Mouse (Mus musculus) Patski (cell line): ENCODE measurements around the gene 1700102P08Rik. TPM values are rescaled to one million over a fixed set of nuclear protein-coding genes. Genes with fewer than 3 reads are reported as not detected.
A peak's percentile ranks its signal among the peaks of the same experiment; 100 is the strongest.

ENCODE experiments used
- ATAC-seq: fragments of 100-300 bp; one replicate; pipeline ENCODE4 v1.8.0; 2021
- CTCF ChIA-PET: fragments of 350-600 bp; sonication (Branson Sonifier 250); formaldehyde crosslinking; loops from one replicate; lab custom pipeline; 2022; ENCODE audit warnings: inconsistent platforms; lab: Charles Lee
- POLR2A ChIA-PET: fragments of 350-600 bp; sonication (Branson Sonifier 250); formaldehyde crosslinking; loops from one replicate; lab custom pipeline; 2022; ENCODE audit warnings: antibody characterized with exemption, inconsistent platforms; lab: Charles Lee
- DNase-seq: peaks from one replicate; pipeline ENCODE4 v3.0.0-alpha.2; 2011; ENCODE audit warnings: low read depth, low spot score
- H3K27me3 ChIP-seq: fragments of 371-371 bp; one replicate; pipeline ENCODE4 v1.5.1; 2021
- CTCF ChIP-seq: fragments of 100-300 bp; IDR thresholded peaks from one replicate; pipeline ENCODE4 v1.5.1; 2021
- in situ Hi-C: fragments of 300-500 bp; cut with MboI; formaldehyde crosslinking; loops from 3 replicates; pipeline ENCODE4 v1.11.1; 2018; ENCODE audit warnings: low pct_unique_long_range_greater_than_20kb, mixed read lengths
- polyA plus RNA-seq: library from polyadenylated mRNA; unstranded; gene quantifications from one replicate; pipeline ENCODE4 v1.2.3, GENCODE M21; 2021

The 1700102P08Rik gene
- 0.82 TPM for polyA plus RNA-seq

GRCm38 (mm10) chr9:108392676-108393075, at the start of gene 1700102P08Rik:
Gene 1700102P08Rik (plus strand): TSS chr9:108392805.
- ChIA-PET CTCF (interaction anchor here (1.2 kb wide), 1 partner anchor 11 kb away, joined by 3 read pairs; no protein-coding TSS in a partner anchor), POLR2A (no interaction called here)
- ATAC-seq (no peak), DNase-seq (no peak)
- no peak for TF ChIP-seq CTCF
- in situ Hi-C loops: no loop called here
- no peaks in the 10 kb centered on the region for H3K27me3 ChIP-seq

GRCm38 (mm10) chr9:108343331-108343730, 49.3 kb upstream of the 1700102P08Rik start:
- DNase-seq (no peak), ATAC-seq (no peak)
- CTCF ChIA-PET: interaction anchor here (0.6 to 1.4 kb wide), 2 partner anchors 105 to 366 kb away, joined by 3 read pairs; no protein-coding TSS in a partner anchor
- POLR2A ChIA-PET: interaction anchor here (1.0 kb wide), 1 partner anchor 38 kb away, joined by 3 read pairs; the partner anchor contains the start of genes Rhoa and Tcta
- no peaks in the 10 kb centered on the region for H3K27me3 ChIP-seq
- in situ Hi-C loops: no loop called here
- no peak for TF ChIP-seq CTCF

- POLR2A ChIA-PET: no interaction called here
- ATAC-seq: no peak
These were observed 48.8 kb upstream of the 1700102P08Rik start for GRCm38 (mm10) chr9:108343835-108344234.

GRCm38 (mm10) chr9:108344471-108344870, 48.1 kb upstream of the 1700102P08Rik start:
- DNase-seq (no peak), ATAC-seq (no peak)
- in situ Hi-C loops: no loop called here
- H3K27me3 ChIP-seq: no peaks in the 10 kb centered on the region
- POLR2A ChIA-PET: no interaction called here
- CTCF ChIA-PET: interaction anchor here (0.7 kb wide), 1 partner anchor 222 kb away, joined by 3 read pairs; no protein-coding TSS in a partner anchor
- TF ChIP-seq CTCF: no peak

More at GRCm38 (mm10) chr9:108343835-108344234, 48.8 kb upstream of the 1700102P08Rik start:
- TF ChIP-seq CTCF: no peak
- in situ Hi-C loops: no loop called here
- no peak for DNase-seq
- CTCF ChIA-PET: interaction anchor here (1.4 kb wide), 1 partner anchor 106 kb away, joined by 3 read pairs; no protein-coding TSS in a partner anchor
- H3K27me3 ChIP-seq: no peaks in the 10 kb centered on the region

GRCm38 (mm10) chr9:108347024-108347423, 45.6 kb upstream of the 1700102P08Rik start:
- POLR2A ChIA-PET: no interaction called here
- in situ Hi-C loops: loop anchor here (5.0 kb wide), 1 partner anchor 40 kb away; the partner anchor contains the start of genes Rhoa and Tcta

GRCm38 (mm10) chr9:108347540-108348289, 44.9 kb upstream of the 1700102P08Rik start, which contains the start of gene Usp4:
Gene Usp4 (plus strand): TSS chr9:108347853.
- ChIA-PET POLR2A (interaction anchor here (0.6 to 0.8 kb wide), 3 partner anchors 9 to 115 kb away, joined by 3 to 4 read pairs (median 3); no protein-coding TSS in a partner anchor), CTCF (no interaction called here)
- TF ChIP-seq CTCF: no peak
- in situ Hi-C loops: loop anchor here (5.0 kb wide), 1 partner anchor 40 kb away; the partner anchor contains the start of genes Rhoa and Tcta
- ATAC-seq (peak; percentile 90), DNase-seq (no peak)
- H3K27me3 ChIP-seq: no peaks in the 10 kb centered on the region

More at GRCm38 (mm10) chr9:108347024-108347423, 45.6 kb upstream of the 1700102P08Rik start:
- ATAC-seq: no peak
- no peak for DNase-seq
- no peak for TF ChIP-seq CTCF
- H3K27me3 ChIP-seq: no peaks in the 10 kb centered on the region
- CTCF ChIA-PET: no interaction called here

- TF ChIP-seq CTCF: no peak
- CTCF ChIA-PET: no interaction called here
- POLR2A ChIA-PET: interaction anchor here (0.6 to 0.8 kb wide), 3 partner anchors 10 to 115 kb away, joined by 3 to 4 read pairs (median 3); no protein-coding TSS in a partner anchor
- in situ Hi-C loops: loop anchor here (5.0 kb wide), 1 partner anchor 41 kb away; the partner anchor contains the start of genes Rhoa and Tcta
- H3K27me3 ChIP-seq: no peaks in the 10 kb centered on the region
- peak; percentile 6 for ATAC-seq
- no peak for DNase-seq
These were observed 44.3 kb upstream of the 1700102P08Rik start for GRCm38 (mm10) chr9:108348290-108348680.

GRCm38 (mm10) chr9:108349727-108350126, 42.9 kb upstream of the 1700102P08Rik start:
- TF ChIP-seq CTCF: no peak
- in situ Hi-C loops: loop anchor here (5.0 kb wide), 1 partner anchor 42 kb away; the partner anchor contains the start of genes Rhoa and Tcta
- CTCF ChIA-PET: interaction anchor here (0.8 kb wide), 1 partner anchor 87 kb away, joined by 3 read pairs; the partner anchor contains the start of gene BC048562
- DNase-seq (no peak), ATAC-seq (no peak)
- no peaks in the 10 kb centered on the region for H3K27me3 ChIP-seq
- POLR2A ChIA-PET: interaction anchor here (0.6 to 1.6 kb wide), 3 partner anchors 11 to 81 kb away, joined by 3 to 4 read pairs (median 4); partner anchors contain the start of genes Gpx1, Rhoa and Tcta

- ATAC-seq (no peak), DNase-seq (no peak)
- no peak for TF ChIP-seq CTCF
- no peaks in the 10 kb centered on the region for H3K27me3 ChIP-seq
- ChIA-PET POLR2A (interaction anchor here (0.8 kb wide), 1 partner anchor 57 kb away, joined by 4 read pairs; no protein-coding TSS in a partner anchor), CTCF (no interaction called here)
- in situ Hi-C loops: no loop called here
These were observed 14.4 kb upstream of the 1700102P08Rik start for GRCm38 (mm10) chr9:108378234-108378633.

- ATAC-seq (no peak), DNase-seq (no peak)
- POLR2A ChIA-PET: no interaction called here
- TF ChIP-seq CTCF: no peak
- in situ Hi-C loops: no loop called here
- CTCF ChIA-PET: no interaction called here
- H3K27me3 ChIP-seq: no peaks in the 10 kb centered on the region
These were observed 13.9 kb upstream of the 1700102P08Rik start for GRCm38 (mm10) chr9:108378736-108379135.
